Mouse (Mus musculus): ENCODE results near the gene Ehmt1.

The Ehmt1 gene

GRCm38 (mm10) chr2:24935057-24935796 is 15.8 kb upstream of the Ehmt1 start, which contains the start of gene Arrdc1:
TSS of gene Arrdc1 (minus strand) at chr2:24935252.
- Histone ChIP-seq H3K27me3 (ENCODE audit: insufficient read depth, low read length) (peaks cover 38% of the 10 kb centered on the region), H3K4me3 (replicated peaks; ENCODE audit: low read length) (peak within 1 kb of the TSS; percentile 92), H3K9me3 (ENCODE audit: low read length) (no peaks in the 10 kb centered on the region), H3K36me3 (ENCODE audit: insufficient read depth, low read length) (no peaks in the 10 kb centered on the region), H3K4me1 (replicated peaks; ENCODE audit: low read depth, low read length) (peaks cover 19% of the 10 kb centered on the region)
- TF ChIP-seq POU5F1 (IDR thresholded peaks at IDR 0.05; ENCODE audit: borderline replicate concordance, low read length) (no peak), NANOG (IDR thresholded peaks at IDR 0.05; ENCODE audit: borderline replicate concordance, low read length) (no peak), CTCF (conservative IDR thresholded peaks at IDR 0.05; ENCODE audit: low read length) (peak; percentile 36)

DNA sequence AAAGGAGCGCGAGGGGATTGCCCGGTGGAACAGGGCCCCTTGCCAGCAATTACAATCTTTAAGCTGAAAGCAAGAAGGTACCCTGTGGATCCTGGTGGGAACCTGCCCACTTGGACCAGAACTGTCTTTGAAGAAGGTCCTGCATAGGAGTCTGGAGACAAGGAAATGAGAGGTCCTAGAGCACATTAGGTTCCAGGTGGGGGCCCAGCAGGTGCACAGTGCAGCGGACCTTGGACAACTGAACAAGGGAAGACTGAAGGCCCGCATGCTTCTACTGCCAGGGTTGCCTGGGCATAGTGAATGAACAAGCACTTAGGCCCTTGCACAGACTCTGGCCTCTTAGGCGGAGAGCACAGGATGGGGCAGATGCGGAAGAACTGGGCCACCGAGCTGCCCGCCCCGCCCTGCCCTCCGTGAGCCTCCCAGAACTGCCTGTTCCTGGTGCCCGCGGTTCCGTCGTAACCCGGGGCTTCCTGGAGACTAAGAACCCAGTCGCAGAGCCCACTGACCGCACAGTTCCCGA is 15.1 kb upstream of the Ehmt1 start:
- H3K9me3 ChIP-seq (ENCODE audit: low read length) = no peaks in the 10 kb centered on the region
- H3K4me3 ChIP-seq (replicated peaks; ENCODE audit: low read length) = peak overlapping the region; percentile 92
- TF ChIP-seq NANOG (IDR thresholded peaks at IDR 0.05; ENCODE audit: borderline replicate concordance, low read length) (no peak), POU5F1 (IDR thresholded peaks at IDR 0.05; ENCODE audit: borderline replicate concordance, low read length) (no peak), CTCF (conservative IDR thresholded peaks at IDR 0.05; ENCODE audit: low read length) (no peak)
- no peaks in the 10 kb centered on the region for H3K36me3 ChIP-seq (ENCODE audit: insufficient read depth, low read length)
- peaks cover 26% of the 10 kb centered on the region for H3K4me1 ChIP-seq (replicated peaks; ENCODE audit: low read depth, low read length)
- peaks cover 33% of the 10 kb centered on the region for H3K27me3 ChIP-seq (ENCODE audit: insufficient read depth, low read length)

DNA sequence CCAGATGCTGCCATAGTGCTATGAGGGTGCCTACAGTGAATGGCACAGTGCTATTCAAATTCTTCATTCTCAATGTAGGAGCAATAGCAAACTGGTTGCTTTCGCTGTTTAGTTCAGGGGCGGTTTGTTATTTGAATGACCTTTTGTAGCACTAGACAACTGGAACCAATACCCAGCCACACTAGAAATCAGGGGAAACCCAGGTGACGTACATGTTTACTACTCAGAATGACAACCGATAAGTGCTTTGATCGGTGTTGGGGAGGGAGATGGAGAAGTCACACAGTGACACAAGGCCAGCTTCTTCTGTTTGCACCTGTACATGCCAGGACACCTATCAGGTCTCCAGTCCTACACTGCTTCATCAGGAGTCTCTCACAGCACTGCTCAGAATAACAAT is 10.2 kb upstream of the Ehmt1 start:
- no peak for TF ChIP-seq NANOG (IDR thresholded peaks at IDR 0.05; ENCODE audit: borderline replicate concordance, low read length)
- no peak for TF ChIP-seq POU5F1 (IDR thresholded peaks at IDR 0.05; ENCODE audit: borderline replicate concordance, low read length)
- no peak for TF ChIP-seq CTCF (conservative IDR thresholded peaks at IDR 0.05; ENCODE audit: low read length)
- Histone ChIP-seq H3K4me3 (replicated peaks; ENCODE audit: low read length) (no peak overlapping the region), H3K4me1 (replicated peaks; ENCODE audit: low read depth, low read length) (peaks cover 43% of the 10 kb centered on the region), H3K36me3 (ENCODE audit: insufficient read depth, low read length) (peaks cover 16% of the 10 kb centered on the region), H3K9me3 (ENCODE audit: low read length) (no peaks in the 10 kb centered on the region), H3K27me3 (ENCODE audit: insufficient read depth, low read length) (peaks cover 15% of the 10 kb centered on the region)

- Histone ChIP-seq H3K27me3 (ENCODE audit: insufficient read depth, low read length) (peaks cover 11% of the 10 kb centered on the region), H3K9me3 (ENCODE audit: low read length) (no peaks in the 10 kb centered on the region), H3K4me1 (replicated peaks; ENCODE audit: low read depth, low read length) (peaks cover 39% of the 10 kb centered on the region), H3K4me3 (replicated peaks; ENCODE audit: low read length) (no peak overlapping the region), H3K36me3 (ENCODE audit: insufficient read depth, low read length) (peaks cover 16% of the 10 kb centered on the region)
- no peak for TF ChIP-seq CTCF (conservative IDR thresholded peaks at IDR 0.05; ENCODE audit: low read length)
- no peak for TF ChIP-seq POU5F1 (IDR thresholded peaks at IDR 0.05; ENCODE audit: borderline replicate concordance, low read length)
- TF ChIP-seq NANOG (IDR thresholded peaks at IDR 0.05; ENCODE audit: borderline replicate concordance, low read length) = no peak
Measured at GRCm38 (mm10) chr2:24929119-24929518, 9.7 kb upstream of the Ehmt1 start.

DNA sequence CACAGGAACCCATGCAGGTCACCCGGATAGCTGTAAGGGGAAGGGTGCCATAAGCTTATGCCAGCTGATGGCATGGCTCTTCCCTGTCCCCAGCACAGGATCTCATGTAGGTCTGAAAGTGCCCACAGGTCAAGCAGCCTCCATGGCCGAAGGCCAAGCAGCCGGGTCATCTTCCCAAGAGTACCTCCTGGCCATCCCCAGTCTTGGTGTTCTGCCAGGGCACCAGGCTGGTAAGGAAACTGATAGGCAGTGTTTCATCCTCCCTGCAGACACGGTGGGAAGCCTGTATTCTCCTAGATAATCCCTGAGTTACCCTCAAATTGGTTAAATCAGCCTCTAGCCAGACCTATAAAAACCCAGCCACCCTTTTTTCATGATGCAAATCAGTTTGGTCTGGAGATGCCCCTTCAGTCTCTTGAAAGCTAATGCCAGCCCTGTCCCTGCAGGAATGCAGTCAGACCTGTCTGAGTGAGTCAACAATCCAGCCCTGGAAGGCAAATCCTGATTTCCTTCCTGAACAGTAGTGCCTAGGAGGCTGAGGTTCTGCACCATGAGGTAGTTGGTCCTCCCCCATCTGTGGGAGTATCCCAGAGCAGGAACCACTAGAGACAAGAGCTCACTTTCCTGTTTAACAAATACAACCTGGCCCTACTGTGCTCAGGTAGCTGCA is 8.5 kb upstream of the Ehmt1 start:
- Histone ChIP-seq H3K4me1 (replicated peaks; ENCODE audit: low read depth, low read length) (peaks cover 34% of the 10 kb centered on the region), H3K4me3 (replicated peaks; ENCODE audit: low read length) (no peak overlapping the region), H3K9me3 (ENCODE audit: low read length) (no peaks in the 10 kb centered on the region), H3K27me3 (ENCODE audit: insufficient read depth, low read length) (no peaks in the 10 kb centered on the region; the same call in 1 of the 2 replicates), H3K36me3 (ENCODE audit: insufficient read depth, low read length) (peaks cover 16% of the 10 kb centered on the region)
- TF ChIP-seq POU5F1 (IDR thresholded peaks at IDR 0.05; ENCODE audit: borderline replicate concordance, low read length) = no peak
- TF ChIP-seq CTCF (conservative IDR thresholded peaks at IDR 0.05; ENCODE audit: low read length) = no peak
- no peak for TF ChIP-seq NANOG (IDR thresholded peaks at IDR 0.05; ENCODE audit: borderline replicate concordance, low read length)

DNA sequence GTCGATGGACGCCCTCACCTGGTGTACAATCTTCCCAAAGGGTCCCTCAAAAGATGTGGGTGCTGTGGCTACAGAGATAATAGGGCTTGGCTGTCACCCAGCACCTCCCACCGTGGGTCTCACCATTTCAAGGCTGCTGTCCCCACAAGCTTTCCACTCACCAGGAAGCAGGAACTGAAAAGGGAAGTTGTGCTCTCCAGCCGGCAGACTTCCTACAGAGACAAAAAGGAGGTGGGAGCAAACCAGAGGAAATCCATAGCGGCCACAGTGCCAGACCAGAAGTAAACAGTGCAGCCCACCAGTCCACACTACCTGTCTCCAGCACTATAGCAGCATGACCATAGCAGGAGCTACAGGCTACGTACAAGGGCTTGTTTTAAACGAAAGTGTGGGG is 7.5 kb upstream of the Ehmt1 start:
- Histone ChIP-seq H3K9me3 (ENCODE audit: low read length) (no peaks in the 10 kb centered on the region), H3K4me1 (replicated peaks; ENCODE audit: low read depth, low read length) (peaks cover 34% of the 10 kb centered on the region), H3K36me3 (ENCODE audit: insufficient read depth, low read length) (peaks cover 16% of the 10 kb centered on the region), H3K27me3 (ENCODE audit: insufficient read depth, low read length) (no peaks in the 10 kb centered on the region; the same call in 1 of the 2 replicates), H3K4me3 (replicated peaks; ENCODE audit: low read length) (no peak overlapping the region)
- TF ChIP-seq POU5F1 (IDR thresholded peaks at IDR 0.05; ENCODE audit: borderline replicate concordance, low read length) (no peak), NANOG (IDR thresholded peaks at IDR 0.05; ENCODE audit: borderline replicate concordance, low read length) (no peak), CTCF (conservative IDR thresholded peaks at IDR 0.05; ENCODE audit: low read length) (no peak)

DNA sequence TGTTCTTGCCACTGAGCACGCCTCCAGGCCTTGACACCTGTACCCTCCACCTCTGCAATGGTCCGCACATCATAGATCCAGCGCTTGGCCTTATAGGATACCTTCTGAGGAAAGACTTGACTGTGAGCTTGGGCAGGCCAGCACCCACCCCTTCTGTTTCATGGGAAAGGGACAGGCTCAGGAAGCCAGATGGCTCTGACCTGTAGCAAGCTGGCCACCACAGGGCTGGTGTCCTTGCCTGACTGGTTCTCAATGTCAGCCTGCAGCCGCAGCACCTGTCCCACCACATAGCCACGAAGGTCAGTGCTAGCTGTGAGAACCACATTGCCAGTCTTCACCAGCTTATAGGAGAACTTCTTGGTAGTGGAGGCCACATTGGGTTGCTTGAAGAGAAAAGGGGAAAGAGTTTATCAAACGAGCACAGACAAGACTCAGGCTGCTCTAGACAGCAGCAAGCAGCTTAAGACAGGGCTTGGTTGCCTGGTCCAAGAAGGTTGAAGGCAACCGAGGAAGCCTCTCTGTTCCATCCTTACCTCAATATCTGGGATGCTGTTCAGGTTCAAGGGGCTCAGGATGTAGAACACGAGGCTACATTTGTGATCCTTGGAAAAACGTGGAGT is 7.0 kb upstream of the Ehmt1 start:
- Histone ChIP-seq H3K36me3 (ENCODE audit: insufficient read depth, low read length) (peaks cover 16% of the 10 kb centered on the region), H3K4me3 (replicated peaks; ENCODE audit: low read length) (no peak overlapping the region), H3K9me3 (ENCODE audit: low read length) (no peaks in the 10 kb centered on the region), H3K4me1 (replicated peaks; ENCODE audit: low read depth, low read length) (peaks cover 34% of the 10 kb centered on the region), H3K27me3 (ENCODE audit: insufficient read depth, low read length) (no peaks in the 10 kb centered on the region; the same call in 1 of the 2 replicates)
- TF ChIP-seq POU5F1 (IDR thresholded peaks at IDR 0.05; ENCODE audit: borderline replicate concordance, low read length) = no peak
- no peak for TF ChIP-seq CTCF (conservative IDR thresholded peaks at IDR 0.05; ENCODE audit: low read length)
- no peak for TF ChIP-seq NANOG (IDR thresholded peaks at IDR 0.05; ENCODE audit: borderline replicate concordance, low read length)

DNA sequence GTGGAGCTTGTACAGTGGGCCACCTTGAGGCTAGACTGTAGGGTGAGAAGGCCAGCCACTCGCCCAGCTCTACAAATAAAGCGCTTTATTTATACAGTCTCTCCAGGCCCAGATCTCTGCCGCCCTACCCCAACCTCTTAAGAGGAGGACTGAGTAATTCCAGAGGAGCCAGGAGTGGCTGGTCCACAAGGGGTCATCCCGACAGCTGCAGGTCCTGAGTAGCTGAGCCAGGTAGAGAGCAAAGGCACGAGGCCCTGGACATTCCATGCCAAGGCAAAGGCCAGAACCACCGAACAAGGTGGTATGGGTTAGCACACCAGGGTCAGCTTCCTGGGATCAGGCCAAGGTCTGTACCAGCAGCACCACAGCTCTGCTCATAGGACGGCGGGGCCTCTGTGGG is 5.9 kb upstream of the Ehmt1 start:
- Histone ChIP-seq H3K9me3 (ENCODE audit: low read length) (no peaks in the 10 kb centered on the region), H3K4me1 (replicated peaks; ENCODE audit: low read depth, low read length) (peaks cover 36% of the 10 kb centered on the region), H3K4me3 (replicated peaks; ENCODE audit: low read length) (no peak overlapping the region), H3K27me3 (ENCODE audit: insufficient read depth, low read length) (no peaks in the 10 kb centered on the region; the same call in 1 of the 2 replicates), H3K36me3 (ENCODE audit: insufficient read depth, low read length) (peaks cover 16% of the 10 kb centered on the region)
- TF ChIP-seq CTCF (conservative IDR thresholded peaks at IDR 0.05; ENCODE audit: low read length) = no peak
- TF ChIP-seq POU5F1 (IDR thresholded peaks at IDR 0.05; ENCODE audit: borderline replicate concordance, low read length) = no peak
- TF ChIP-seq NANOG (IDR thresholded peaks at IDR 0.05; ENCODE audit: borderline replicate concordance, low read length) = no peak
